Mouse (Mus musculus) ovary, postnatal 10 days (tissue): Measurements from ENCODE around the gene Kirrel3.

Source experiments
- DNase-seq: peaks from one replicate; pipeline ENCODE4 v3.0.0; 2022; ENCODE audit warnings: low spot score

Gene Kirrel3

GRCm38 (mm10) chr9:34485759-34486431 lies at the start of gene Kirrel3:
Kirrel3 (plus strand) TSS chr9:34485894.
- DNase-seq = peak; percentile 14

- DNase-seq = no peak
Observed at GRCm38 (mm10) chr9:34440721-34441120, 45.0 kb upstream of the Kirrel3 start.

GRCm38 (mm10) chr9:34443950-34444349 lies 41.7 kb upstream of the Kirrel3 start:
- DNase-seq = no peak

GRCm38 (mm10) chr9:34446497-34447350 lies 39.0 kb upstream of the Kirrel3 start:
- no peak for DNase-seq

- DNase-seq = no peak
Observed at GRCm38 (mm10) chr9:34447736-34448135, 38.0 kb upstream of the Kirrel3 start.

- no peak for DNase-seq
Observed at GRCm38 (mm10) chr9:34448467-34448866, 37.2 kb upstream of the Kirrel3 start.

GRCm38 (mm10) chr9:34458189-34458588 lies 27.5 kb upstream of the Kirrel3 start:
- DNase-seq = no peak

DNA sequence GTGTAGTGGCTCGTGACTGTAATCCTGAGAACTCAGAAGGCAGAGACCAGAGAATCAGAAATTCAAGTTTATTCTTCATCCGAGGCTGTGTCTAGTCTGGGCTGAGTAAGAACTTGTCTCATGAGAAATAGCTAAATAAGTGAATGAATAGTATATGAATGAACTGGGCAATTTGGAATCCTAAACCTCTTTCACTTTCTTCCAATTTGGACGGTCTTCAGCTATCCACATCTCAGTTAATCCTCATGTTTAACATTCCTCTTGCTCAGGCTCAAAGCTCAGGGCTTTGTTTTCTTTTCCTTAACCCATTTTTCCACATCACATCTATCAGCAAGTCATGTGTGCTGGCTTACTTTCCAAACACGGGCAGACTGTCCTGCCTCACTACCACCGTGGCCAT lies 25.7 kb upstream of the Kirrel3 start:
- DNase-seq = no peak

DNA sequence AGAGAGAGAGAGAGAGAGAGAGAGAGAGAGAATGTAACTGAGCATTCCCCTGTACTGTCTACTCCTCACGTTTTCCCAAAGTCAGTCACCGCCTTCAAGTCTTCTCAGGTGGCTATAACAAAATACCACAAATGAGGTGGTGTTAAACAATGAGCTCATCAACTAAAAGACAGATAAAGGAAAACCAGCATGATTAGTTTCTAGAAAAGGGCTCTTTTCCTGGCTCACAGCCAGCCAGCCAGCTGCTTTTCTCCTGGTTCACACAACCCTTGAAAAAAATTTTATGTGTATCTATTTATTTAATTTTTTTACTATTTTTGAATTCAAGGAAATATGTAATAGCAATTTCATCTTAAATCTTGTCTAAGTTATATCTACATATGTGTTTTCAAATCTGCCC lies 22.0 kb upstream of the Kirrel3 start:
- DNase-seq = no peak

DNA sequence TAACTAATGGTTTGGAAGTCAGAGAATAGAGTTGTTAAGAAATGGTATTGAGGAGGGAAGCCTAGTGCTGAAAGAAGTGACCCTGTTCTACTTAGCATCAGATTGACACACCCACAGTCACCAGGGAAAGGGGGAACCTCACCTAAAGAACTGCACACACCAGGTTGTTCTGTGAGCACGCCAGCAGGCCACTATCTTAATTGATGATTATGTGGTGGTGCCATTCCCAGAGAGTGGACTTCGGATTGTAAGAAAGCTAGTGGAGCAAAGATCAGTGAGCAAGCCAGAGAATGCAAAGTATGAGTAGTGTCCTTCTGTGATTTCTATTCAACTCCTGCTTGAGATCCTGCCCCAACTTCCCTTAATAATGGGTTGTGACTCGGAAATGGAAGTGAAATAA lies 19.6 kb upstream of the Kirrel3 start:
- DNase-seq = no peak

GRCm38 (mm10) chr9:34469180-34469579 lies 16.5 kb upstream of the Kirrel3 start:
- DNase-seq = no peak

DNA sequence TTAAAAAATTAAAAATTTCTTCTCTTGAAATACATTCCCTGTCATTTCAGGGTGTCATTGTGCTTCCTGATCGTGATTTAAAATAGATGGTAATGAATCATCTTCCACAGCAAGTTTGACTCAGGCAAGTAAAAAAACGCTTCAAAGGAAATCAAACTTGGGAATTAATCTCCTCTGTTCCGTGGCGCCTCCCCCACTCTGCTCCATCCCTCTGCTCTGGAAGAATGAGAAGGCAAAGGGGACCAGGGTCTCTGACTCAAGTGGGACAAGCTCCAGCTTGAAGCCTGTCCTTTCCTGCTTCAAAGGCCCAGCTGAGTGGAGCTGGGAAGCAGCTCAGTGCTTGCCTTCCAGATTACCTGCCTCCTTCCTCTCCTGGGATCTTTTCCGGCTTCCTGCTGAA lies 9.5 kb upstream of the Kirrel3 start:
- DNase-seq = no peak

DNA sequence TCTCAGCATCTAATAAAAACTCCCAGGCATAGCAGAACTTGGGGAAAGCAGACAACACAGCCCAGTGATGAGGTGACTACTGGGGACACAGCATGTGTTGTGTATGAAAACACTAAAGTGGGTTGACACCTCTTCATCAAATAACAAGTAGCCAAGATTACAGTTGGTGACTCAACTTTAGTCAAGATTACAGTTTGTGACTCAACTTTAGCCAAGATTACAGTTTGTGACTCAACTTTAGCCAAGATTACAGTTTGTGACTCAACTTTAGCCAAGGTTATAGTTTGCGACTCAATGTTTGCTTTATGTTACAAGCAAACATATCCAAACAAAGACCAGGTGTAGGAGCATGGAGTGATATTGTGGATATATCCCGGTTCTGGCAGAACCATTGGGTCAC lies 7.2 kb upstream of the Kirrel3 start:
- no peak for DNase-seq

DNA sequence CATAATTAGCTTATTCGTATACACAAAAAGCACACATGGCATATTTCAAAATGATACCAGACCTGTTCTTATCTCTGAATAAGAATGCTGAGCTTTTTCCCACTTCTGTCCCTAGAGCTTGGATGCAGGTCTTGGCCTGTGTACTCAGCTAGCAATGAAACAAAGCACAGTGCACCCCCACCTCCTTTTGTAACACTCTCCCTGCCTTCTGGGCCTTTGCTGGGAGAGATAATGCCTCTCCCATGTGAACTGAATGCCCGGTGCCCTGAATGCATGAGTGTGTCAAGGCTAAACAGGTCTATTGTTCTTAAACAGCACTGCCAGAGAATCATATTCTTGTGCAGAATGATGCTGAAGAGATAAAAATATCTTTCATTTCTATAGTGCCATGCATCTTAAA lies 2.5 kb upstream of the Kirrel3 start:
- no peak for DNase-seq

DNA sequence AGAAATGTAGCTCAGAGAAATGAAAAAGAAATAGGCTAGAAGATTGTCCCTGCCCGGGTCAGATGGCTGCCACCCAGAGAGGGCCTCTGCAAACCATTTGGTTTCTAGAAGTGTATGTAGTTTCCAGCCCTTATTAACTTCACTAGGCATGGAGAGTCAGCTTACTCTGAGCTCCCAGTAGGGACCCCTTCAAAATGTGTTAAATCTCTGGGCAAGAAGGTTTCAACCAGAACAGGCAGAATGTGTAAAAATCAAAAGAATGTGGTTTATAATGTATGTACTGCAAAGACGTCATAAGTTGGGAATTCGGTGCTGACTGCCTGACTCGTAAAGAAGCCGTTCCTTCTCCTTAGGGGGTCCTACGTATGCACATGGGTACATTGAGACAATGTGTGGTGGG lies 1.0 kb upstream of the Kirrel3 start:
- no peak for DNase-seq

- no peak for DNase-seq
Observed at GRCm38 (mm10) chr9:34488267-34488666, 2.6 kb downstream of the Kirrel3 start.

GRCm38 (mm10) chr9:34488700-34489315 lies 3.1 kb downstream of the Kirrel3 start:
- peak; percentile 5 for DNase-seq

- no peak for DNase-seq
Observed at GRCm38 (mm10) chr9:34489316-34489710, 3.6 kb downstream of the Kirrel3 start.

DNA sequence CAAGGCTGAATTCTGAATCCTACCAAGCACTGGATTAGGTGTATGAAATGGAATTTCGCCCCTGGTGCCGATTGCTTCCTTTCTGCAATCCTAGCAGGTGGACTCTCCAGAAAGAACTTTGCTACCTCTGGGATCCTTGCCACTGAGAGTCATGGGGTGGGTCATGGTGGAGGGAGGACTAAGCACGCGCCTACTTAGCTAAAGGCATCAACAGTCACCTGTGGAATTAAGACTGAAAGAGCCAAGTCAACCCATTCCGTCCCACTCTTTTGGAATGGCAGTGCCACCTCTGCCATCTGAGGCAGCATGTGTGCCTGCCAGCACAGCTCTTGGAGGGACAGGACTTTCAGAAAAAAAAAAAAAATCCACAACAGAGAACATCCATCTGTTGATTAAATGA lies 4.1 kb downstream of the Kirrel3 start:
- DNase-seq = no peak

DNA sequence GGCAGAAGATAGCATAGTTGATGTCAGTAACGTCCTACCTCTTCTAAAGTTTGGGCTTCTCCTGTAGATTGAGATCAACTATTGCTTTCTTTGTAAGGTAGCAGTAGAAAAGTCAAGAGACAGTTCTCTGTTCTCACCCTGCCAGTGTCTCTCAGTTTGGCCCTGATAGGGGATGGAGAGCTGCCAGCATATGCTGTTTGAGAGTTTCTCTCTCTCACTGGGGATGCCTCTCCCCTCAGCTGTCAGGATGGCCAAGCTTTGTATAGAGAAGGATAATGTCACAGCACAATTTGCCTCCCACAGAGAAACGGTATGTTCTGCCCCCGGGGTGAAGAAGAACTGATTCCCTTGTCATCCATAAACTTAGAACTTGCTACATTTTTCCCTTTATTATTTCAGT lies 6.4 kb downstream of the Kirrel3 start:
- no peak for DNase-seq

GRCm38 (mm10) chr9:34493571-34493970 lies 7.9 kb downstream of the Kirrel3 start:
- DNase-seq = no peak

GRCm38 (mm10) chr9:34498126-34498525 lies 12.4 kb downstream of the Kirrel3 start:
- no peak for DNase-seq

DNA sequence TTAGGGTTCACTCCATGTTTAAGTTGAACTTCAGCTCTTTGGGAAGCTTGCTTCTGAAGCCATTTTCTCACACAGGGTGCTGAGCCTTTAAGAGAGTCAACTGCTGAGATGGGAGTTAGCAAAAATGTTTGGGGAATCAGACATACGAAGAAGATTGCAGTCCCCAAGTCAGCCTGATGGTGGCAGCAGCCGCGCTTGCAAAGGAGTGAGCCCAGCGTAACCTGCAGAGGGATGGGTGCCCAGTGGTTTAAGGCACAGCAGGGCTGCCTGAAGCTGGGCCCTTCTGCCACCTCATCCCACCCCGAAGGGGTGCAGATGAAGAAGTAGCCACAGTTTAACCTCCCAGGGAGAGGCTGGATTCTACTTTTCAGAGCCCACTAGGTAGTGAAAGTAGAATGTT lies 13.0 kb downstream of the Kirrel3 start:
- peak; percentile 57 for DNase-seq
